Mouse (Mus musculus) CH12.LX (cell line): ENCODE results near the gene Ppp1r3g. TPM values are rescaled to one million over a fixed set of nuclear protein-coding genes. Genes with fewer than 3 reads are reported as not detected.

Source experiments
- DNase-seq: peaks from one replicate; pipeline ENCODE4 v3.0.0-alpha.2; 2013; ENCODE audit errors: extremely low read depth
- H3K27ac ChIP-seq: 2 replicates; pipeline ENCODE4 v1.5.1; 2012; ENCODE audit warnings: low read depth, mild to moderate bottlenecking, control low read depth, moderate library complexity; ENCODE audit not compliant: insufficient read depth
- H3K27me3 ChIP-seq: replicated peaks from 2 replicates; pipeline ENCODE3; 2012; ENCODE audit warnings: inconsistent platforms
- H3K36me3 ChIP-seq, 2 experiments: replicated peaks in 1 of 2; 2 replicates each; pipeline versions ENCODE3 to v1.6.1; 2012; ENCODE audit warnings: inconsistent platforms in 1 of 2, low read length in 1 of 2, mild to moderate bottlenecking in 1 of 2, mixed read lengths in 1 of 2, moderate library complexity in 1 of 2; ENCODE audit not compliant: control insufficient read depth in 1 of 2, insufficient read depth in 1 of 2
- H3K4me1 ChIP-seq, 2 experiments: 2 replicates each; pipeline ENCODE4 v1.6.1; 2012; ENCODE audit warnings: inconsistent platforms in 1 of 2, moderate library complexity in 1 of 2; ENCODE audit not compliant: insufficient read depth in 2 of 2, control insufficient read depth in 1 of 2
- H3K4me2 ChIP-seq: 2 replicates; pipeline ENCODE4 v1.6.1; 2012; ENCODE audit warnings: low read depth, mild to moderate bottlenecking, control low read depth; ENCODE audit not compliant: poor library complexity, insufficient read depth, severe bottlenecking
- H3K4me3 ChIP-seq, 3 experiments: fragments of 150-350 bp in 1 of 3; sonication (generic) in 1 of 3; replicated peaks in 1 of 3; 2 replicates each; pipeline versions ENCODE3 to v1.5.1; 2011 to 2012; ENCODE audit warnings: low read depth in 2 of 3, low read length in 2 of 3, mild to moderate bottlenecking in 2 of 3, moderate library complexity in 2 of 3, control low read depth in 1 of 3, improper control_type of control experiment in 1 of 3, inconsistent platforms in 1 of 3, mixed read lengths in 1 of 3; ENCODE audit not compliant: poor library complexity in 1 of 3
- H3K79me2 ChIP-seq: replicated peaks from 2 replicates; pipeline ENCODE4 v1.6.1; 2012; ENCODE audit warnings: mild to moderate bottlenecking, moderate library complexity; ENCODE audit not compliant: control insufficient read depth, poor library complexity, insufficient read depth, severe bottlenecking; ENCODE audit errors: extremely low read depth
- H3K9ac ChIP-seq: 2 replicates; pipeline ENCODE4 v1.6.1; 2012; ENCODE audit warnings: low read depth, mild to moderate bottlenecking, control low read depth, moderate library complexity; ENCODE audit not compliant: insufficient read depth
- H3K9me3 ChIP-seq: replicated peaks from 2 replicates; pipeline ENCODE3; 2012; ENCODE audit warnings: low read length, inconsistent platforms, mixed read lengths
- CTCF ChIP-seq, 2 experiments: IDR thresholded peaks in 1 of 2; conservative IDR thresholded peaks in 1 of 2; 2 replicates each; pipeline ENCODE4 v1.5.1; 2011 to 2012; ENCODE audit warnings: low read depth in 2 of 2, low read length in 2 of 2, improper control_type of control experiment in 1 of 2, inconsistent platforms in 1 of 2, mild to moderate bottlenecking in 1 of 2, moderate library complexity in 1 of 2
- EP300 ChIP-seq: IDR thresholded peaks from 2 replicates; pipeline ENCODE4 v1.6.1; 2011; ENCODE audit warnings: low read length, improper control_type of control experiment
- ETS1 ChIP-seq: conservative IDR thresholded peaks from 2 replicates; pipeline ENCODE4 v1.6.1; 2012; ENCODE audit warnings: low read depth, mild to moderate bottlenecking, inconsistent platforms, low read length, improper control_type of control experiment, moderate library complexity
- IRF4 ChIP-seq: IDR thresholded peaks from 2 replicates; pipeline ENCODE4 v1.6.1; 2014; ENCODE audit warnings: low read depth, mild to moderate bottlenecking, inconsistent platforms, low read length, improper control_type of control experiment
- KAT2A ChIP-seq: IDR thresholded peaks from 2 replicates; pipeline ENCODE4 v1.6.1; 2012; ENCODE audit warnings: low read length, improper control_type of control experiment, inconsistent platforms; ENCODE audit not compliant: insufficient replicate concordance
- MAFK ChIP-seq: IDR thresholded peaks from 2 replicates; pipeline ENCODE4 v1.6.1; 2011; ENCODE audit warnings: low read length, improper control_type of control experiment; ENCODE audit not compliant: insufficient replicate concordance
- MAX ChIP-seq: IDR thresholded peaks from 2 replicates; pipeline ENCODE4 v1.6.1; 2011; ENCODE audit warnings: low read length, improper control_type of control experiment
- MEF2A ChIP-seq: IDR thresholded peaks from 2 replicates; pipeline ENCODE4 v1.6.1; 2014; ENCODE audit warnings: low read depth, mild to moderate bottlenecking, inconsistent platforms, low read length, improper control_type of control experiment, borderline replicate concordance
- MXI1 ChIP-seq: IDR thresholded peaks from 2 replicates; pipeline ENCODE4 v1.6.1; 2011; ENCODE audit warnings: mild to moderate bottlenecking, low read depth, low read length, improper control_type of control experiment
- MYC ChIP-seq: IDR thresholded peaks from 2 replicates; pipeline ENCODE4 v1.6.1; 2011; ENCODE audit warnings: low read depth, mild to moderate bottlenecking, improper control_type of control experiment, low read length
- POLR2A ChIP-seq: IDR thresholded peaks from 2 replicates; pipeline ENCODE4 v1.6.1; 2011; ENCODE audit warnings: low read depth, mild to moderate bottlenecking, improper control_type of control experiment, low read length
- SMC3 ChIP-seq: IDR thresholded peaks from 2 replicates; pipeline ENCODE4 v1.6.1; 2011; ENCODE audit warnings: low read depth, low read length, improper control_type of control experiment
- TBP ChIP-seq: conservative IDR thresholded peaks from 2 replicates; pipeline ENCODE4 v1.6.1; 2011; ENCODE audit warnings: low read depth, low read length, improper control_type of control experiment
- TCF12 ChIP-seq: IDR thresholded peaks from 2 replicates; pipeline ENCODE4 v1.6.1; 2014; ENCODE audit warnings: low read depth, mild to moderate bottlenecking, inconsistent platforms, low read length, improper control_type of control experiment
- USF2 ChIP-seq: conservative IDR thresholded peaks from 2 replicates; pipeline ENCODE4 v1.6.1; 2011; ENCODE audit warnings: low read depth, low read length, improper control_type of control experiment
- ZC3H11A ChIP-seq: IDR thresholded peaks from 2 replicates; pipeline ENCODE4 v1.6.1; 2012; ENCODE audit warnings: low read depth, mild to moderate bottlenecking, inconsistent platforms, low read length, improper control_type of control experiment
- ZKSCAN1 ChIP-seq: IDR thresholded peaks from 2 replicates; pipeline ENCODE4 v1.6.1; 2012; ENCODE audit warnings: low read depth, inconsistent platforms, low read length, improper control_type of control experiment, borderline replicate concordance
- ZMIZ1 ChIP-seq: IDR thresholded peaks from 2 replicates; pipeline ENCODE4 v1.6.1; 2012; ENCODE audit warnings: low read depth, mild to moderate bottlenecking, inconsistent platforms, low read length, improper control_type of control experiment
- ZNF384 ChIP-seq: IDR thresholded peaks from 2 replicates; pipeline ENCODE4 v1.6.1; 2012; ENCODE audit warnings: low read depth, low read length, improper control_type of control experiment, inconsistent platforms
- dilution Hi-C: fragments of 300-500 bp; cut with MboI; formaldehyde crosslinking; loops from 2 replicates; pipeline ENCODE4 v1.14.3; 2020; ENCODE audit warnings: low sequenced_read_pairs; ENCODE audit not compliant: extremely low pct_unique_long_range_greater_than_20kb, extremely low pct_ligation_motif_present
- in situ Hi-C: fragments of 300-500 bp; cut with MboI; formaldehyde crosslinking; loops from 3 replicates; pipeline ENCODE4 v1.14.3; 2019; ENCODE audit warnings: low sequenced_read_pairs, low pct_ligation_motif_present, low pct_unique_long_range_greater_than_20kb, mixed read lengths
- polyA plus RNA-seq: library from polyadenylated mRNA; unstranded; fragments of >175 nt; gene quantifications from 2 replicates; pipeline ENCODE4 v1.2.1, GENCODE M21; 2012; ENCODE audit warnings: low read depth; ENCODE audit not compliant: insufficient read length
- total RNA-seq, 2 experiments: library from RNA; depleted of rRNA; stranded (reverse); fragments of 300-350 nt in 1 of 2; fragments of >200 nt in 1 of 2; gene quantifications; 2 replicates each; pipeline ENCODE4 v1.2.3; 2012 to 2014

Gene Ppp1r3g
- total and polyA plus RNA-seq, 3 experiments, result 0.13 TPM; not detected in 2

GRCm38 (mm10) chr13:35969829-35970228 lies 11.2 kb downstream of the Ppp1r3g start:
- Histone ChIP-seq H3K9ac (no peak overlapping the region), H3K27ac (no peak overlapping the region), H3K4me2 (no peak overlapping the region), H3K36me3 (no peaks in the 10 kb centered on the region), H3K27me3 (no peaks in the 10 kb centered on the region), H3K9me3 (peaks cover 9% of the 10 kb centered on the region), H3K4me3 (no peak overlapping the region), H3K4me1 (peaks cover 0 to 8% of the 10 kb centered on the region in 2 experiments; a peak in 2 of 4 replicates), H3K79me2 (no peaks in the 10 kb centered on the region)
- in situ Hi-C loops (loop anchor here (10.0 kb wide), 1 partner anchor 295 kb away; no protein-coding TSS in a partner anchor), dilution Hi-C loops (no loop called here)
- TF ChIP-seq IRF4 (no peak), MXI1 (no peak), EP300 (no peak), ETS1 (no peak), KAT2A (no peak), ZNF384 (no peak), CTCF (conservative IDR thresholded peaks at IDR 0.05 in 1 of 2, IDR thresholded peaks at IDR 0.05 in 1 of 2; ENCODE audit: low read depth in 2 of 2, low read length in 2 of 2) (no peak), MEF2A (no peak)
- no peak for DNase-seq

- Histone ChIP-seq H3K9me3 (no peaks in the 10 kb centered on the region), H3K36me3 (peaks cover 9 to 40% of the 10 kb centered on the region in 2 experiments), H3K4me2 (no peak overlapping the region), H3K27ac (no peak overlapping the region), H3K79me2 (no peaks in the 10 kb centered on the region), H3K4me1 (peaks cover 0 to 19% of the 10 kb centered on the region in 2 experiments; a peak in 3 of 4 replicates), H3K27me3 (no peaks in the 10 kb centered on the region), H3K9ac (no peak overlapping the region), H3K4me3 (no peak overlapping the region)
- in situ Hi-C loops (no loop called here), dilution Hi-C loops (no loop called here)
- TF ChIP-seq ZC3H11A (no peak), IRF4 (no peak), USF2 (no peak), TCF12 (no peak), POLR2A (no peak), ZMIZ1 (no peak), ZKSCAN1 (no peak), MAX (no peak), TBP (no peak), SMC3 (no peak), MYC (no peak), MAFK (no peak), ZNF384 (no peak), CTCF (conservative IDR thresholded peaks at IDR 0.05 in 1 of 2, IDR thresholded peaks at IDR 0.05 in 1 of 2; ENCODE audit: low read depth in 2 of 2, low read length in 2 of 2) (no peak), ETS1 (no peak), EP300 (no peak)
- no peak for DNase-seq
Observed at GRCm38 (mm10) chr13:35976912-35977311, 18.3 kb downstream of the Ppp1r3g start.
